Mouse (Mus musculus): Measurements from ENCODE around the gene Aoah.
A peak's percentile ranks its signal among the peaks of the same experiment; 100 is the strongest.

Aoah gene

GRCm38 (mm10) chr13:20793901-20794300, at the start of gene Aoah:
Gene Aoah (plus strand): TSS chr13:20794113.
- peak in 1 of 2 experiments; percentile 21 for DNase-seq

GRCm38 (mm10) chr13:20754843-20755242, 39.1 kb upstream of the Aoah start:
- DNase-seq, result no peak

GRCm38 (mm10) chr13:20783648-20784047, 10.3 kb upstream of the Aoah start:
- DNase-seq, result no peak

GRCm38 (mm10) chr13:20784060-20784459, 9.9 kb upstream of the Aoah start:
- no peak for DNase-seq

- no peak for DNase-seq
Observed at GRCm38 (mm10) chr13:20785960-20786359, 8.0 kb upstream of the Aoah start.

GRCm38 (mm10) chr13:20786825-20787245, 7.1 kb upstream of the Aoah start:
- DNase-seq, result peak; percentile 26 to 56

GRCm38 (mm10) chr13:20787952-20788351, 6.0 kb upstream of the Aoah start:
- DNase-seq, result no peak

GRCm38 (mm10) chr13:20796651-20797050, 2.7 kb downstream of the Aoah start:
- no peak for DNase-seq

GRCm38 (mm10) chr13:20798536-20798935, 4.6 kb downstream of the Aoah start:
- no peak for DNase-seq

GRCm38 (mm10) chr13:20799772-20800171, 5.9 kb downstream of the Aoah start:
- DNase-seq, result no peak

GRCm38 (mm10) chr13:20800569-20800968, 6.7 kb downstream of the Aoah start:
- peak; percentile 71 to 74 for DNase-seq

GRCm38 (mm10) chr13:20811782-20812406, 18.0 kb downstream of the Aoah start:
- no peak for DNase-seq

GRCm38 (mm10) chr13:20816385-20816784, 22.5 kb downstream of the Aoah start:
- DNase-seq, result no peak

- no peak for DNase-seq
Observed at GRCm38 (mm10) chr13:20820712-20821328, 26.9 kb downstream of the Aoah start.

GRCm38 (mm10) chr13:20828728-20829127, 34.8 kb downstream of the Aoah start:
- DNase-seq, result no peak

GRCm38 (mm10) chr13:20829181-20829900, 35.4 kb downstream of the Aoah start:
- DNase-seq, result no peak

GRCm38 (mm10) chr13:20855893-20856292, 62.0 kb downstream of the Aoah start:
- DNase-seq, result no peak

GRCm38 (mm10) chr13:20899372-20899771, 105.5 kb downstream of the Aoah start:
- peak; percentile 4 to 23 for DNase-seq

GRCm38 (mm10) chr13:20900396-20900971, 106.6 kb downstream of the Aoah start:
- peak; percentile 53 to 59 for DNase-seq

GRCm38 (mm10) chr13:20900972-20901457, 107.1 kb downstream of the Aoah start:
- DNase-seq, result no peak

- no peak for DNase-seq
Observed at GRCm38 (mm10) chr13:20901634-20902135, 107.8 kb downstream of the Aoah start.

GRCm38 (mm10) chr13:20904118-20904517, 110.2 kb downstream of the Aoah start:
- no peak for DNase-seq

- DNase-seq, result no peak
Observed at GRCm38 (mm10) chr13:20905195-20905594, 111.3 kb downstream of the Aoah start.
